Mouse (Mus musculus): ENCODE measurements around the gene Sc5d. TPM values are rescaled to one million over a fixed set of nuclear protein-coding genes. Genes with fewer than 3 reads are reported as not detected.

Gene Sc5d
- polyA plus RNA-seq, 1 experiment from 2014 or later = 103 TPM

DNA sequence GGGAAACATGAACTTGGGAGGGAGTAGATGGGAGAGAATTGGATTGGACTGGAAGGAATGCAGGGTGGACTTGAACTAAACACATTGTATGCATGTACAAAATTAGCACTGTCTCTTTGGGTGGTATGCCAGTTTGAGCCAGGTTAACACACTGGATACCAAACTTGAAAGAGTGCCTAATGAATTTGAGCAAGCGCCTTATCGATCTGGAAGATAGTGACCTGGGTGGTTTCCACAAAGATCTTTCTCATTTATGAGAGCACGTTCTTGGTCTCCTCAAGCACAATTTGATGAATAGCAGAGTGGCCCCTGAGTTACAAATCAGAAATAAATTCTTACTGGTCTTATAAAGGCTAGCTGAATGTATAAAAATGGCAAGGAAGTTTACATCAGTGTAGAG lies 6.6 kb upstream of the Sc5d start:
- no peak for ATAC-seq (ENCODE audit: low read depth)
- Histone ChIP-seq H3K4me3 (ENCODE audit: low read depth, low read length) (no peak overlapping the region), H3K9ac (ENCODE audit: low read depth, low read length) (no peak overlapping the region), H3K4me1 (ENCODE audit: control insufficient read depth, low read depth, low read length) (peaks cover 3% of the 10 kb centered on the region; the same call in 1 of the 2 replicates), H3K27ac (ENCODE audit: low read length) (no peak overlapping the region), H3K4me2 (ENCODE audit: low read depth, low read length) (no peak overlapping the region), H3K27me3 (ENCODE audit: control insufficient read depth, insufficient read depth, low read depth, low read length) (no peaks in the 10 kb centered on the region), H3K36me3 (ENCODE audit: control insufficient read depth, insufficient read depth) (no peaks in the 10 kb centered on the region), H3K9me3 (replicated peaks; ENCODE audit: control insufficient read depth, low read length) (no peaks in the 10 kb centered on the region)
- 57% methylated on average over 3 of the region's 3 CpGs for WGBS (ENCODE audit: insufficient replicate concordance)

DNA sequence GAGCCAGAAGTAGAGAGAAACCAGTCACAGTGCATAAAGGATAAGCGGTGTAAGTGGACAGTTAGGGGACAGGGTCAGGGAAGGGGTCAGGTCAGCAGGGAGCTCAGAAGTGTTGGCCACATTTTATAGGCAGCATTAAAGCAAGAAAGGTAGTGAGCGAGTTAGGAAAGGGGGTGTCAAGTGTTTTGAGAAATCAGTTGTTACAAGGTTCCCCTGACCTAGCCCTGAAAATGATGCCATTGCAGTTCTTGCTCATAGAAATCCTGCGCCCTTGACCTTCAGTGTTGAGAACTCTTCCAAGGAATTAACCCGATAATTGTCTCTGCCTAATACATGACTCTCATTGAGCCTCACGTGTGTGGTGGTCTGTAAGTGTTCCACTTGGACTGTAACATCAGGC lies 6.0 kb upstream of the Sc5d start:
- Histone ChIP-seq H3K4me1 (ENCODE audit: control insufficient read depth, low read depth, low read length) (peaks cover 5% of the 10 kb centered on the region; the same call in 1 of the 2 replicates), H3K9ac (ENCODE audit: low read depth, low read length) (no peak overlapping the region), H3K4me3 (ENCODE audit: low read depth, low read length) (no peak overlapping the region), H3K4me2 (ENCODE audit: low read depth, low read length) (no peak overlapping the region), H3K27ac (ENCODE audit: low read length) (no peak overlapping the region), H3K27me3 (ENCODE audit: control insufficient read depth, insufficient read depth, low read depth, low read length) (no peaks in the 10 kb centered on the region), H3K9me3 (replicated peaks; ENCODE audit: control insufficient read depth, low read length) (no peaks in the 10 kb centered on the region), H3K36me3 (ENCODE audit: control insufficient read depth, insufficient read depth) (no peaks in the 10 kb centered on the region)
- 68% methylated on average over 5 of the region's 5 CpGs for WGBS (ENCODE audit: insufficient replicate concordance)
- ATAC-seq (ENCODE audit: low read depth) = no peak

DNA sequence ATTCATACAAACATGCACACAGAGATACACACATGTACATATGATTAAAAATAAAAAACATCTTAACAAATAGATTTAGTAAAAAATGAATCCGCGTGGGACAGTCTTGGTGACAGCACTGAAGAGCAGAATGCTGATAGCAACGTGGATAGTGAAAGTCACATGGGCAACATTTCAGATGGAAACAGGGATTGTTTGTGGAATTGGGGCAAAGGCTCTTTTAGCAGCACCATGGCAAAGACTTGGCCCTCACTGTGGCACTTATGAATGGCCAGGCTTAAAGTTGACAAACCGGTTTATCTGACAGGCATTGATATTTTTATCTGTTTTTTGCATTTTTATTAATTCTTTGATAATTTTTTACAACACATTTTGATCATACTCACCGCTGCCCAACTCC lies 4.3 kb upstream of the Sc5d start:
- no peaks in the 10 kb centered on the region for H3K36me3 ChIP-seq (ENCODE audit: control insufficient read depth, insufficient read depth)
- no peak overlapping the region for H3K27ac ChIP-seq (ENCODE audit: low read length)
- no peak overlapping the region for H3K4me2 ChIP-seq (ENCODE audit: low read depth, low read length)
- no peaks in the 10 kb centered on the region for H3K9me3 ChIP-seq (replicated peaks; ENCODE audit: control insufficient read depth, low read length)
- no peak for ATAC-seq (ENCODE audit: low read depth)
- H3K27me3 ChIP-seq (ENCODE audit: control insufficient read depth, insufficient read depth, low read depth, low read length) = no peaks in the 10 kb centered on the region
- no peak overlapping the region for H3K4me3 ChIP-seq (ENCODE audit: low read depth, low read length)
- WGBS (ENCODE audit: insufficient replicate concordance) = 69% methylated on average over 5 of the region's 5 CpGs
- no peak overlapping the region for H3K9ac ChIP-seq (ENCODE audit: low read depth, low read length)
- H3K4me1 ChIP-seq (ENCODE audit: control insufficient read depth, low read depth, low read length) = peaks cover 12% of the 10 kb centered on the region

DNA sequence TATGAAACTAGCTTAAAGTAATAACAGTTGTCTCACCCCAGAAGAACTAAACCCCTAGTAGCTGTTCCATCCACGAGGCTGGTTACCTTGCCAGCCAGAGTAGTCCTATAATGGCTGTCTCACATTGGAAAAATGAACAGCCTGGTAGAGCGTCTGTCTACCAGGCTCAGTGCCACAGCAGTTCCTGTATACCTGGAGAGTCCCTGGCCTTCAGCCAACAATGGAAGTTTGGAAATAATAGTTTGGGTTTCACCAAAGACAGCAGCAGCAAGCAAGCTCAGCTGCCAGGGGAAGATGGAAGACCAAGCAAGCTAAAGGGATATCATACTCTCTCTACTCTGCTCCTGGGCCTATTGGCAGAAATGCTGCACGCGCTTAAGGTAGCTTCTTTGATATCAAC lies 1.3 kb upstream of the Sc5d start:
- H3K4me3 ChIP-seq (ENCODE audit: low read depth, low read length) = no peak overlapping the region
- H3K4me1 ChIP-seq (ENCODE audit: control insufficient read depth, low read depth, low read length) = peaks cover 9% of the 10 kb centered on the region
- H3K27me3 ChIP-seq (ENCODE audit: control insufficient read depth, insufficient read depth, low read depth, low read length) = no peaks in the 10 kb centered on the region
- H3K9ac ChIP-seq (ENCODE audit: low read depth, low read length) = no peak overlapping the region
- WGBS (ENCODE audit: insufficient replicate concordance) = 78% methylated on average over 4 of the region's 4 CpGs
- H3K36me3 ChIP-seq (ENCODE audit: control insufficient read depth, insufficient read depth) = no peaks in the 10 kb centered on the region
- no peak overlapping the region for H3K27ac ChIP-seq (ENCODE audit: low read length)
- ATAC-seq (ENCODE audit: low read depth) = no peak
- H3K4me2 ChIP-seq (ENCODE audit: low read depth, low read length) = no peak overlapping the region
- H3K9me3 ChIP-seq (replicated peaks; ENCODE audit: control insufficient read depth, low read length) = no peaks in the 10 kb centered on the region

DNA sequence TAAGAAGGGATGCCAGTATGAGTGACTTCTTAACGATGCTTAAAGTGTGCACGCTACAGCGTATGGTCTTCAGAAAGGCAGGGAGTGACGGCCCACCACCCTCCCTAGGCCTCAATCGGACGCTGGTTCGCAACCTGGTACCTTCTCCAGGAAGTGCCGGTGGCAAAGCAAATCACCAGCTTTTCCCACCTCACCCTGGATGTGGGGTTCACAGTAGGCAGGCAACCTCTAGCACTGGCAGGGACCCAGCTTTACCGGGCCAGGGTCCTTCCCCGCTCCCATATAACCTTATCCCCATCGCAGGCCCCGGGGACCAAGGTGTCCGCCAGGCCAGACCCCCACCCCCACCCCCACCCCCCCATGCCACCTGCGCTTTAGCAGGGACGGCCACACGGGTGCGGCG lies 346 bp downstream of the Sc5d start:
- WGBS (ENCODE audit: insufficient replicate concordance) = 2% methylated on average over 18 of the region's 18 CpGs
- Histone ChIP-seq H3K36me3 (ENCODE audit: control insufficient read depth, insufficient read depth) (peaks cover 2% of the 10 kb centered on the region; the same call in 1 of the 2 replicates), H3K9ac (ENCODE audit: low read depth, low read length) (peak overlapping the region; percentile 75), H3K4me2 (ENCODE audit: low read depth, low read length) (peak overlapping the region; percentile 84), H3K27me3 (ENCODE audit: control insufficient read depth, insufficient read depth, low read depth, low read length) (no peaks in the 10 kb centered on the region), H3K4me1 (ENCODE audit: control insufficient read depth, low read depth, low read length) (peaks cover 9% of the 10 kb centered on the region), H3K9me3 (replicated peaks; ENCODE audit: control insufficient read depth, low read length) (no peaks in the 10 kb centered on the region), H3K27ac (ENCODE audit: low read length) (peak overlapping the region; percentile 49; the same call in 1 of the 2 replicates), H3K4me3 (ENCODE audit: low read depth, low read length) (peak overlapping the region; percentile 74)
- ATAC-seq (ENCODE audit: low read depth) = peak; percentile 4; the same call in 1 of the 2 replicates

DNA sequence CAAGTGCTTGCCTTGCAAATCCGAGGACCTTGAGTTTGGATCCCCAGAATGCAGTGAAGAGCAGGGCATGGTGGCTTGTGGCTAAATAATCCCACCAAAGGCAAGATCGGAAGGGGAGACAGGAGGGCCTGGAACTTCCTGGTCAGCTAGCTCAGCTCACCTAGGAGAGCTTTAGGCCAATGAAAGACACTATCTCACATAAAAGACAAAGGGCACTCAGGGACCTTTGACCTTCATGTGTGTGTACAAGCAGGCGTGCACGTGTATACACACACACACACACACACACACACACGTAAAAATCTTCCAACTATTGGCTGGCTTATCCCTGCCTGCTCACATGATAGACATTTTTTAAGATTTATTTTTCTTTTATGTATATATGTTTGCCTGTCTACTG lies 3.6 kb downstream of the Sc5d start:
- H3K9me3 ChIP-seq (replicated peaks; ENCODE audit: control insufficient read depth, low read length) = no peaks in the 10 kb centered on the region
- no peak overlapping the region; the same call in 1 of the 2 replicates for H3K4me2 ChIP-seq (ENCODE audit: low read depth, low read length)
- no peak overlapping the region for H3K4me3 ChIP-seq (ENCODE audit: low read depth, low read length)
- H3K27ac ChIP-seq (ENCODE audit: low read length) = no peak overlapping the region
- H3K4me1 ChIP-seq (ENCODE audit: control insufficient read depth, low read depth, low read length) = peaks cover 7% of the 10 kb centered on the region
- peaks cover 8% of the 10 kb centered on the region; the same call in 1 of the 2 replicates for H3K36me3 ChIP-seq (ENCODE audit: control insufficient read depth, insufficient read depth)
- no peak overlapping the region for H3K9ac ChIP-seq (ENCODE audit: low read depth, low read length)
- H3K27me3 ChIP-seq (ENCODE audit: control insufficient read depth, insufficient read depth, low read depth, low read length) = no peaks in the 10 kb centered on the region
- no peak for ATAC-seq (ENCODE audit: low read depth)
- WGBS (ENCODE audit: insufficient replicate concordance) = 67% methylated on average over 5 of the region's 5 CpGs

DNA sequence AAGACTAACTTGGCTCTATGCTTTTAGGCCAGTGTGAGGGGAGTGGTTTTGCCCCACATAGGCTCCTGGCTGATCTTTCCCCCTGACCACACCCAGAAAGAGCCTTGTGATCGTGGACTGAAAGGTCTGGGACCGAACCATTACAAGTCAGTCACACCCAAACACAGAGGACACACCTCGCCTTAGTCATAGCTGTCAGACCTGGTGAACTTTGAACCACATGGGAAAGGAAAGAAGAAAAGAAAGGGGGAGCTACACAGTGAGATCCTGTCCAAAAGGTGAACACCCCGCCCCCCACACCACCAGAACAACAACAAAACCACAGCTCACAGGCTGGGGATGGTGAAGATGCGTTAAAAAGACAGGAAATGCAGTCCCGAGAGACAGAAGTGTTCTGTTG lies 14.9 kb downstream of the Sc5d start:
- no peak for ATAC-seq (ENCODE audit: low read depth)
- Histone ChIP-seq H3K4me3 (ENCODE audit: low read depth, low read length) (no peak overlapping the region), H3K27me3 (ENCODE audit: control insufficient read depth, insufficient read depth, low read depth, low read length) (no peaks in the 10 kb centered on the region), H3K9me3 (replicated peaks; ENCODE audit: control insufficient read depth, low read length) (no peaks in the 10 kb centered on the region), H3K4me1 (ENCODE audit: control insufficient read depth, low read depth, low read length) (no peaks in the 10 kb centered on the region; the same call in 1 of the 2 replicates), H3K9ac (ENCODE audit: low read depth, low read length) (no peak overlapping the region), H3K4me2 (ENCODE audit: low read depth, low read length) (no peak overlapping the region), H3K27ac (ENCODE audit: low read length) (no peak overlapping the region), H3K36me3 (ENCODE audit: control insufficient read depth, insufficient read depth) (no peaks in the 10 kb centered on the region)
- WGBS (ENCODE audit: insufficient replicate concordance) = 36% methylated on average over 6 of the region's 6 CpGs

DNA sequence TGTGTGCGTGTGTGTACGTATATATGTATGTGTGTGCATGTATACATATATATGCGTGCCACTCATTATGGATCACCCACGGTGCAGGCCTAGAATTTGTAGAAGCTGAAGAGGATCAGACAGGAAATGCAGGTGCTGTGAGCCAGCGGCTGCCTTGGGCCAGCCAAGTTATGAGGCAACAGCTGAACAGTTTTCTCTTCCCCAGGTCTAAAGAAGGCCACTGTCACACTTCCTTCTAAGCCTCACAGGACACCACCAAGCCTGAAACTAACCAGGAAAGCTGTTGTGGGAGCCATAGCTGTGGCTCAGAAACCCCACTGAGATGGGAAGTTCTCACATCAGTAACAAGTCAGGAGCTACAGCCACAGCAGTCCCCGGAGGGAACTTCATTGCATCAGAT lies 17.4 kb downstream of the Sc5d start:
- Histone ChIP-seq H3K9me3 (replicated peaks; ENCODE audit: control insufficient read depth, low read length) (no peaks in the 10 kb centered on the region), H3K9ac (ENCODE audit: low read depth, low read length) (no peak overlapping the region), H3K27ac (ENCODE audit: low read length) (no peak overlapping the region), H3K36me3 (ENCODE audit: control insufficient read depth, insufficient read depth) (no peaks in the 10 kb centered on the region), H3K4me1 (ENCODE audit: control insufficient read depth, low read depth, low read length) (no peaks in the 10 kb centered on the region; the same call in 1 of the 2 replicates), H3K4me3 (ENCODE audit: low read depth, low read length) (no peak overlapping the region), H3K4me2 (ENCODE audit: low read depth, low read length) (no peak overlapping the region), H3K27me3 (ENCODE audit: control insufficient read depth, insufficient read depth, low read depth, low read length) (no peaks in the 10 kb centered on the region)
- ATAC-seq (ENCODE audit: low read depth) = no peak
- 56% methylated on average over 6 of the region's 6 CpGs for WGBS (ENCODE audit: insufficient replicate concordance)

DNA sequence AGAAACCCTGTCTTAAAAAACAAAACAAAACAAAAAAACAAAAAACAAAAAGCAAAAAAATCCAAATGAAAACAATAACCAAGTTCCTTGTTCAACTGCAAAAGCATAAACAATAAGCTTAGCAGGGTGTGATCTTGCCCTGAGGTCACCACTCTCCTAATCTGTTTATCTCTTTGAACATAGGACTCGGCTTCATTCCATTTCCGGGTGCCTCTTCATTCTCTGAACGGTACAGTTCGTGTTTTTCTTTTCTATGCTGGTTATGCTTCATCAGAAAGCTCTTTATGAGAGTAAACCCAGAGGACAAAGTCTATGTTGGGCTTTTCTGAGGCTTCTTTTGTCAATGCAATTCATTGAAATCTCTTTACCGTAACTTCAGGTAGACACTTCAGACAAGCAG lies 19.9 kb downstream of the Sc5d start:
- Histone ChIP-seq H3K4me1 (ENCODE audit: control insufficient read depth, low read depth, low read length) (no peaks in the 10 kb centered on the region; the same call in 1 of the 2 replicates), H3K9ac (ENCODE audit: low read depth, low read length) (no peak overlapping the region), H3K36me3 (ENCODE audit: control insufficient read depth, insufficient read depth) (no peaks in the 10 kb centered on the region), H3K27me3 (ENCODE audit: control insufficient read depth, insufficient read depth, low read depth, low read length) (no peaks in the 10 kb centered on the region), H3K27ac (ENCODE audit: low read length) (no peak overlapping the region), H3K4me2 (ENCODE audit: low read depth, low read length) (no peak overlapping the region), H3K9me3 (replicated peaks; ENCODE audit: control insufficient read depth, low read length) (no peaks in the 10 kb centered on the region), H3K4me3 (ENCODE audit: low read depth, low read length) (no peak overlapping the region)
- no peak for ATAC-seq (ENCODE audit: low read depth)
- 48% methylated on average over 5 of the region's 5 CpGs for WGBS (ENCODE audit: insufficient replicate concordance)
